Mouse (Mus musculus): ENCODE data around the gene Rpl15. TPM values are rescaled to one million over a fixed set of nuclear protein-coding genes. Genes with fewer than 3 reads are reported as not detected.

Rpl15 gene
- total RNA-seq, 2 experiments from 2014 or later = 385 to 422 TPM

Other genes starting within 250 kb of the Rpl15 start
- 100 to 1,000 TPM in 1 of 2 experiments, 10 to 100 TPM in 1; 88.0 to 102 TPM for gene Nr1d2, start 32.3 kb downstream of the Rpl15 start, total RNA-seq (2021)
- gene Nkiras1, start 255 bp downstream of the Rpl15 start, total RNA-seq (2021) = 100 to 1,000 TPM in 1 of 2 experiments, 10 to 100 TPM in 1; 94.7 to 101 TPM
- gene Ube2e1, start 60.5 kb upstream of the Rpl15 start, total RNA-seq (2021) = 100 to 1,000 TPM; 121 to 122 TPM

All from left cerebral cortex, postnatal 36 days (tissue).